Mouse (Mus musculus): ENCODE measurements around the gene Cox8a. TPM values are rescaled to one million over a fixed set of nuclear protein-coding genes. Genes with fewer than 3 reads are reported as not detected.

Gene Cox8a
- polyA plus RNA-seq, 1 experiment from 2014 or later = 656 TPM

DNA sequence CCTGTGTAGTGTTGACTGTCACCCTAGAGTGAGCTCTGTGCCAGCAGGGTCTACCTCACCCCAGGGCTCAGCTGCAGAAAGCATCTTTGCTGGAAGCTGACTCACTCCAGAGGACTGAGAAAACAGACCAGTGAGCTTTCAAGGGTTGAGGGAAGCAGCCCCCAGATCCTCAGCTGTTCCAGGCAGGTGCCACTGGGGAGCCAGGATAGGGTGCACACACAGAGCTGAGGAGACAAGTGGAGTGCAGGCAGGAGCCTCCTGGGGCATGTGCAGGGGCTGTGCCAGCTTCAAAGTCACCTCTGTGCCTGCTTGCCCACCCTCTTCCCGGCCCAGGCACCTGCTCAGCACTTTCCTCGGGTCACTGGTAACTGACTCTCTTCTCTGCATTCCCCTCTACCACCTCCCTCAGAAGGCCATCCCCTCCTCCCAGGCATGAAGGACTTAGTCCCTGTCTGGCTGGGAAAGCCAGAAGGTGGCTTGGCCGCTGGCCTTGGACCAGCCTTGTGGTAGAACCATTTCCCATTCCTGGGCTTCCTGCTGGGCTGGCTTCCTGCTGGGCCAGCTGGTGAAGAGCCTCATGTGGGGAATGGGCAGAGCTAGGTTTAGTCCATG is 38.5 kb downstream of the Cox8a start:
- H3K9me3 ChIP-seq = no peaks in the 10 kb centered on the region
- ATAC-seq (replicated peaks) = no peak
- H3K9ac ChIP-seq (replicated peaks) = no peak overlapping the region; the same call in 1 of the 2 replicates
- WGBS = 41% methylated on average over 3 of the region's 3 CpGs
- H3K4me3 ChIP-seq = no peak overlapping the region
- no peaks in the 10 kb centered on the region for H3K36me3 ChIP-seq
- H3K4me1 ChIP-seq = peaks cover 73% of the 10 kb centered on the region
- no peak overlapping the region for H3K4me2 ChIP-seq (replicated peaks)
- no peaks in the 10 kb centered on the region for H3K27me3 ChIP-seq
- H3K27ac ChIP-seq (replicated peaks) = peak overlapping the region; percentile 56

DNA sequence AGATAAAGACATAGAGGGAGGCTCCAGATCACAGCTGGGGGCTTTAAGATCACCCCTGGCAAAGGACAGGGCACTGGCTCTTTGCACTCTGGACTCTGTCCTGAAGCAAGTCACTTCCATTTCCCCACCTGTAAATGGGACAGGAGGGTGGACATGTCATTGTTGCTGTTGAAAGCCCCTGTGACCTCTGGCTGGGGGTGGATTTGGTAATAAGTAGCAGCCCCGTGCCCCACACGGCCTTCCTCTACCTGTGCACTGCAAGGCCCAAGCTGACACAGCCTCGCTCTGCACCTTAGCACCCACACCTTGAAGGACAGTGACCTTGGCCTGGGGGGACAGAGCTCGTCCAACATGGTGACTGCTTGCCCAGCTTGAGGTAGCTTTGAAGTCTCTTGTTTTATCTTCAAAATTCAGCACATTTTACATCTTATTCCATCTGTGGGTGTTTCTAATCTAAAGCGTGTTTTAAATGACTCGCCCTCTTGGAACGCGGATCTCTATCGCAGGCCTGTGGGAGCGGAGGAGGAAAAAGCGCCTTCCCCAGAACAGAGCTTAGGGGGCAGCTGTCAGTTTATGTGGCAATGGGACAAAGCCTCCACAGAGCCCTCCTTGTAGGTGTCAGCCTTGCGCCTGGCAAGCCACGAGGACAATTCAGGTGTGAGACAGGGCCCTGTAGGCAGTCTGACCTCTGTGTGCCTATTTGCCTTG is 39.5 kb downstream of the Cox8a start:
- Histone ChIP-seq H3K9ac (replicated peaks) (no peak overlapping the region), H3K36me3 (no peaks in the 10 kb centered on the region), H3K4me2 (replicated peaks) (no peak overlapping the region), H3K27me3 (no peaks in the 10 kb centered on the region), H3K4me3 (no peak overlapping the region), H3K4me1 (peaks cover 71% of the 10 kb centered on the region), H3K9me3 (no peaks in the 10 kb centered on the region), H3K27ac (replicated peaks) (peak overlapping the region; percentile 56; the same call in 1 of the 2 replicates)
- ATAC-seq (replicated peaks) = no peak
- WGBS = 44% methylated on average over 13 of the region's 13 CpGs

- H3K4me1 ChIP-seq = peaks cover 70% of the 10 kb centered on the region
- no peaks in the 10 kb centered on the region for H3K36me3 ChIP-seq
- no peak overlapping the region for H3K4me3 ChIP-seq
- H3K27ac ChIP-seq (replicated peaks) = no peak overlapping the region
- H3K9ac ChIP-seq (replicated peaks) = no peak overlapping the region; the same call in 1 of the 2 replicates
- no peak overlapping the region for H3K4me2 ChIP-seq (replicated peaks)
- no peak for ATAC-seq (replicated peaks)
- 5% methylated on average over 11 of the region's 11 CpGs for WGBS
- no peaks in the 10 kb centered on the region for H3K27me3 ChIP-seq
- H3K9me3 ChIP-seq = no peaks in the 10 kb centered on the region
These were observed 41.2 kb downstream of the Cox8a start for GRCm38 (mm10) chr19:7176041-7176696.

DNA sequence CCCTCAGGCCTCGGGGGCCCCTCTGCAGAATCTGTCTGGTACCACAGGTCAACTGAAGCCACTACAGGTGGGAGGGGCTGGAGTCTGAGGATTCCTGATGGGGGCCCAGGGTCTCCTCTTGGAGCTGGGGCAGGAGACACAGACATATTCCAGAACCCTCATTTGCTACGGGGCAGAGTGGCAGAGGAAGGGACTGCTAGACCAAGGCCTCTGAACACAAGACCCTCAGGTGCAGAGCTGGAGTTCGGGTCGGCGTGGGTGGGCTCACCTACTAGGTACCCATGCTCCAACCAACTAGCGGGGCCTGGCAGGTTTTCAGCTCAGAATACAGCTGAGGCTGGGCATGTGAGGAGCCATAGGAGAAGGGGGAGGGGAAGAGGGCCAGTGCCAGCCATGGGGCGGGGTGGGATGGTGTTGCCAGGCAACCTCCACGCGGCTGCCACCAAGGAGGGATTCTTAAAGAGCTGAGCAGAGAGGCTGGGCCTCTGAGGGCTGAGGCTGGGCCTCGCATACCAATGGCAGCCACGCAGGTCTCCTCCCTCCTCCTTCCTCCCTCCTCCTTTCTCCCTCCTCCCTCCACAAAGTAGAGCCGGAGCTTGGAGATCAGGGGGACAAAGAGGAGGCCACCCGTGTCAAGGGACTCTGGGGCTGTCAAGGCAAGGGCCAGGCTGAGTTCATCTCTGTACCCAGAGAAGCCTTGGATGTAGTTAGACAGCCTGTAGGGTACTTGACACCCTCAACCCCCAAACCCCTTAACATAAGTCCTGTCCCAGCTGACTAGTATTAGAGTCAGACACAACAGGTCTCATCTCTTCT is 45.2 kb downstream of the Cox8a start:
- H3K9ac ChIP-seq (replicated peaks) = no peak overlapping the region

DNA sequence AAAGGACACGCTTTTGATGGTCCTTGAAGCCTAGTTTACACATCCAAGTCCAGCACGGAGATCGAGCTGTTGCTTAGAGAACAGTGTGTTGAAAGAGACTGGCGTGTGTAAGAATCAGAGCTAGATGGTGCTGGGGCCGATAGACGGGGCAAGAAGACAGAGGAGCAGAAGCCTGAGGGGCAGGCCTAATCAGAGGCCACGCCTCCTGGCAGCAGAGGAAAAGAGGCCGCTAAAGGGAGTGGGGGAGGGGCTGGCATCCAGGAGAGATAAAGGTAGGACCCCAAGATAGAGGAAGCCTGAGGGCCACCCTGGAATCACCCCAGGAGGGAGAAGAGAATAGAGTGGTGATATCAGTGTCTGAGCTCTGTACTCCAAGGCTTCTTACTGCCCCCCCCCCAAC is 46.0 kb downstream of the Cox8a start:
- Histone ChIP-seq H3K9ac (replicated peaks) (no peak overlapping the region), H3K4me2 (replicated peaks) (no peak overlapping the region), H3K4me3 (no peak overlapping the region), H3K27me3 (no peaks in the 10 kb centered on the region), H3K9me3 (no peaks in the 10 kb centered on the region), H3K4me1 (peaks cover 43% of the 10 kb centered on the region), H3K27ac (replicated peaks) (no peak overlapping the region; the same call in 1 of the 2 replicates), H3K36me3 (no peaks in the 10 kb centered on the region)
- ATAC-seq (replicated peaks) = no peak; the same call in 1 of the 2 replicates
- 8% methylated on average over 8 of the region's 8 CpGs for WGBS

More for the DNA sequence above, 45.2 kb downstream of the Cox8a start:
- Histone ChIP-seq H3K27ac (replicated peaks) (peak overlapping the region; percentile 36), H3K27me3 (no peaks in the 10 kb centered on the region), H3K36me3 (no peaks in the 10 kb centered on the region), H3K4me3 (no peak overlapping the region), H3K4me2 (replicated peaks) (0 out of 2 replicates have a peak overlapping the region, but pooled peaks have one; percentile 11), H3K9me3 (no peaks in the 10 kb centered on the region), H3K4me1 (peaks cover 40% of the 10 kb centered on the region)
- 6% methylated on average over 13 of the region's 13 CpGs for WGBS
- ATAC-seq (replicated peaks) = peak; percentile 94

DNA sequence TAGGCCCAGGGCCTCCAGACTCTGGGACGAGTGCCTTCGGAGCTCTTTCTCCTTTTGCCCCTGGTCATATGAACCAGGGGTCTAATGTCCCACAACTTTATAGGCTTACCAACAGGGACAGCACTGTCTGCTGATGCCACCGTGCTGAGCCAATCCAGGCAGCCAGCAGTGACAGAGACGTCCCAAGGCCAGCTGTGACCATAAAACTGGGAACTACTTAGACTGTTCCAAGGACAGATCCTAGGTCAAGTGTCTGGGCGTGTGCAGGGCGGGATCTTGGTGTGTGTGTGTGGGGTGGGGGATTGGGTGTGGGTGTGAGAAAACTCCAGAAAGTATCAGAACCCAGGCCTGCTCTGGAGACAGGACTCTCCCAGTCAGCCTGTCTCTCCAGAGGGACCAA is 46.5 kb downstream of the Cox8a start:
- Histone ChIP-seq H3K4me1 (peaks cover 42% of the 10 kb centered on the region), H3K36me3 (no peaks in the 10 kb centered on the region), H3K27ac (replicated peaks) (no peak overlapping the region), H3K9me3 (no peaks in the 10 kb centered on the region), H3K27me3 (no peaks in the 10 kb centered on the region), H3K9ac (replicated peaks) (no peak overlapping the region), H3K4me3 (no peak overlapping the region), H3K4me2 (replicated peaks) (no peak overlapping the region)
- no peak for ATAC-seq (replicated peaks)
- 80% methylated on average over 6 of the region's 6 CpGs for WGBS

DNA sequence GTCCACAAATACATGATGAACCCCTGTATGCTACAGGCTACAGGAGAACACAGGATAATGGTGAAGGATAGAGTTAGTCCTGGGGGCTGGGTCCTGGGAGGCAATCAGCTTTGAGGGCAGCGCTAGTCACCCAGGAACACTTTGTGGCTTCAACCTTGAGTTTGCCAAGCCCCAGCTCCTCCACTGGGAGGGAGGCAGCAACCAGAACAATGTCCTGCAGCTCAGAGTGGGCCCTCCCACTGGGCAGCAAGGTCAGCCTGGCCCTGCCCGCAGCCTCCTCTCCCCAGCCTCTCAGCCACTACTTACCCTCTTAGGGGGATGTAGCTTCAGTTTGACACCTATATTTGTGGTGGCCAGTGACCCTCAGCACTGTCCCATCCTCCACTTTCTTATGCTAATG is 49.0 kb downstream of the Cox8a start:
- H3K4me3 ChIP-seq = no peak overlapping the region
- no peak overlapping the region for H3K4me2 ChIP-seq (replicated peaks)
- no peaks in the 10 kb centered on the region for H3K27me3 ChIP-seq
- no peak overlapping the region for H3K27ac ChIP-seq (replicated peaks)
- H3K36me3 ChIP-seq = no peaks in the 10 kb centered on the region
- H3K4me1 ChIP-seq = peaks cover 54% of the 10 kb centered on the region
- no peak overlapping the region for H3K9ac ChIP-seq (replicated peaks)
- no peaks in the 10 kb centered on the region for H3K9me3 ChIP-seq
- WGBS = 33% methylated on average over 2 of the region's 2 CpGs
- no peak for ATAC-seq (replicated peaks)

GRCm38 (mm10) chr19:7166767-7167166 is 50.6 kb downstream of the Cox8a start:
- Histone ChIP-seq H3K9me3 (no peaks in the 10 kb centered on the region), H3K36me3 (no peaks in the 10 kb centered on the region), H3K4me3 (0 out of 2 replicates have a peak overlapping the region, but pooled peaks have one; percentile 82), H3K27ac (replicated peaks) (no peak overlapping the region), H3K4me2 (replicated peaks) (peak overlapping the region; percentile 92; the same call in 1 of the 2 replicates), H3K27me3 (no peaks in the 10 kb centered on the region; the same call in 1 of the 2 replicates), H3K9ac (replicated peaks) (no peak overlapping the region), H3K4me1 (peaks cover 44% of the 10 kb centered on the region)
- no peak for ATAC-seq (replicated peaks)
- WGBS = 19% methylated on average over 6 of the region's 6 CpGs

- Histone ChIP-seq H3K4me2 (replicated peaks) (peak overlapping the region; percentile 92), H3K27ac (replicated peaks) (peak overlapping the region; percentile 68), H3K27me3 (no peaks in the 10 kb centered on the region; the same call in 1 of the 2 replicates), H3K4me1 (peaks cover 39% of the 10 kb centered on the region), H3K36me3 (no peaks in the 10 kb centered on the region), H3K9ac (replicated peaks) (peak overlapping the region; percentile 72), H3K4me3 (peak overlapping the region; percentile 82), H3K9me3 (no peaks in the 10 kb centered on the region)
- ATAC-seq (replicated peaks) = peak; percentile 29
- 2% methylated on average over 15 of the region's 15 CpGs for WGBS
These were observed 51.2 kb downstream of the Cox8a start for GRCm38 (mm10) chr19:7166200-7166711.

DNA sequence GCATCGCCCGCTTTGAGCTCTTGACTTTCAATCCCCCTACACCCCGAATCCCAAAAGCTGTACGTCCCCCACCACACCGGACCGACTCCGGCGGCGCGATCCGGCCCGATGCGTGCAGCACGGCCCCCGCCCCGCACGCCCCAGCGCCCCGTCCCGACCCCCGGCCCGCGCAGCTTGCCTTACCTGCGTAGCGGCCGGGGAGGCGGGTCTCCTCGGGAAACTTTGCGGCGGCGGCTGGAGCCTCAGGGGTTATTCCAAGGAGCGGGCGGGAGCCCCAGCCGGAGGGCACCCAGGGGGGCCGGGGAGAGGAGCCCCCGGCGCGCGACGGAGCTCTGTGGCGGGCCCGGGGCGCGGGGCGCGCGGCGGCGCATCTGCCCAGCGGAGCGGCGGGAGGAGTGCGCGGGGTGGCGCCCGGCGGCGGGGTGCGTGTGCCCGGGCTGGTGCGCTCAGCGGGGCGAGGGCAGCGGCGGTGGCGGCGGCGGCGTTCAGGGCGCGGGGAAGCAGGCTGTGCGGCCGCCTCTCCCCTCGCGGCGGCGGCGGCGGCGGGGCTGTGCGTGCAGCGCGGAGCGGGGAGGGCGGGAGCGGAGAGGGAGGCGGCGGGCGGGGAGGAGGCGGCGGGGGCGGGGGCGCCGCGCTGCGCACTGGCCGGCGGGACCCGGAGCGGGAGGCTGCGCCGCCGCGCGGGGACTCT is 51.8 kb downstream of the Cox8a start:
- H3K9ac ChIP-seq (replicated peaks) = peak overlapping the region; percentile 72
- under 1% methylated on average over 77 of the region's 105 CpGs for WGBS
- peak; percentile 44 for ATAC-seq (replicated peaks)
- peaks cover 38% of the 10 kb centered on the region for H3K4me1 ChIP-seq
- H3K9me3 ChIP-seq = no peaks in the 10 kb centered on the region
- peak overlapping the region; percentile 68 for H3K27ac ChIP-seq (replicated peaks)
- no peaks in the 10 kb centered on the region for H3K36me3 ChIP-seq
- H3K4me2 ChIP-seq (replicated peaks) = peak overlapping the region; percentile 92
- H3K27me3 ChIP-seq = no peaks in the 10 kb centered on the region; the same call in 1 of the 2 replicates
- H3K4me3 ChIP-seq = peak overlapping the region; percentile 82
